Mouse (Mus musculus): ENCODE results near the gene Mcf2l. TPM values are rescaled to one million over a fixed set of nuclear protein-coding genes. Genes with fewer than 3 reads are reported as not detected.

The Mcf2l gene
- total and polyA plus RNA-seq, 2 experiments from 2014 or later, result 94.1 to 298 TPM

DNA sequence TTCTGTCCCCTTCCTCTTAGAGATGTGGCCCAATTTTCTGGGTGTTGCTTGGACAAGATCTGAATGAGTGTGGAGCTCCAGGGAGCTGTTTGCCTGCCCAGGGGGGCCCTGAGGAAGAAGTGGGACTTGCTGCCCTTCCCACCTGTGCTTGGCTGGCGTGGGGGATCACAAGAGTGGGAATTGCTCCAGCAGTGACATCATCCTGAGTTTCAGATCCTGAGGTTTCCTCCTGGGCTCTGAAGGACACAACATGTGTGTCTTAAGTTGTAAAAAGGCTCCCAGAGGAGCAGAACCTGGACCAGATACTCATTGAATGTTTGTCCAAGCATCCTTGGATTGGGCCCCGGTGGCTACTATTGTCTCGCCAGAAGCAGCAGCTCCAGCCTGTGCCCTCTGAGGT is 43.4 kb downstream of the Mcf2l start:
- H3K4me1 ChIP-seq (ENCODE audit: insufficient read depth, low read length), result peaks cover 15% of the 10 kb centered on the region
- peak overlapping the region; percentile 69 for H3K9ac ChIP-seq (replicated peaks; ENCODE audit: low read length)
- H3K4me2 ChIP-seq (ENCODE audit: low read depth, low read length), result peak overlapping the region; percentile 85
- no peak for ATAC-seq
- no peaks in the 10 kb centered on the region for H3K27me3 ChIP-seq (ENCODE audit: insufficient read depth, low read length)
- peak overlapping the region; percentile 82; the same call in 1 of the 2 replicates for H3K27ac ChIP-seq
- WGBS, result 58% methylated on average over 3 of the region's 3 CpGs
- peak overlapping the region; percentile 54 for H3K4me3 ChIP-seq (ENCODE audit: low read length)
- no peaks in the 10 kb centered on the region for H3K9me3 ChIP-seq (ENCODE audit: low read length)
- no peaks in the 10 kb centered on the region for H3K36me3 ChIP-seq (ENCODE audit: insufficient read depth, low read length)
- DNase-seq (ENCODE audit: low spot score), result no peak
- TF ChIP-seq CTCF (IDR thresholded peaks at IDR 0.05; ENCODE audit: low read depth), result no peak

DNA sequence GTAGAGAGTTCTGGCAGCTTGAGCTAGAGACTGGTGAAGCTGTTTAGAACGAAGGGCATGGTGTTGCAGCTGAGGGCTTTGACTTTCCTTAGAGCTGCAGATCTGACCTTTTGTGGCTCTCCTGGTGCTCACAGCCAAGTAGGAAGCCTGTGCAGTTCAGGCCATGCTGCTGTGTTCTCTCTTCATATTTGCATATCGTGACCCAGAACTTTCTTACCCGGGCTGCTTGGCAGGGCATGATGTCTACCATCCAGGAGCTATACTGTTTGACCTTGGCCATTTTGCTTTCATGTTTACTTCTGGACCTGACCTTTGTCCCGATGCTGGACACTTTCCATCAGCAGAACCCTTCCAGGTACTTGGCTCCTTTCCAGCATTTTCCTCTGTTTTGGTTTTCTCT is 44.2 kb downstream of the Mcf2l start:
- peak overlapping the region; percentile 69 for H3K9ac ChIP-seq (replicated peaks; ENCODE audit: low read length)
- no peak for TF ChIP-seq CTCF (IDR thresholded peaks at IDR 0.05; ENCODE audit: low read depth)
- WGBS, result 84% methylated on average over 4 of the region's 4 CpGs

DNA sequence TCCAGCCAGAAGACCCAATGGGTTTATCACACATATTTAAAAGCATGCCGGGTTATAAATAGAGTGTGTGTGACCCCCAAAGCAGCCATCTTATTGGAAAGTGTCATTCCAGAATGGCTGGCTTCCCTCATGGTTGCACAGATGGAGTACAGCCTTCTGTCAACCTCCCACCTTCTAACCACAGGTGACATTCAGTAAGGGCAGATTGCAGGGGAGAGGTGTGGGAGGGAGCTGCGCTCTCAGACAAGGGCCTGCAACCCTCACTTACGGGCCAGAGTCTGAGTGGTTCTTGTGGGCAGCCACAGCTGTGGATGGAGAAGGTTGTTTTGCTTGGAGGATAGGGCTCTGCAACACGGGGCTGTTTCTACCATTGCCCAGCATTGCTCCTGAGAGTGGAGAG is 47.0 kb downstream of the Mcf2l start:
- Histone ChIP-seq H3K27me3 (ENCODE audit: insufficient read depth, low read length) (no peaks in the 10 kb centered on the region), H3K36me3 (ENCODE audit: insufficient read depth, low read length) (no peaks in the 10 kb centered on the region), H3K9ac (replicated peaks; ENCODE audit: low read length) (no peak overlapping the region), H3K4me2 (ENCODE audit: low read depth, low read length) (no peak overlapping the region), H3K4me1 (ENCODE audit: insufficient read depth, low read length) (peaks cover 8% of the 10 kb centered on the region), H3K9me3 (ENCODE audit: low read length) (no peaks in the 10 kb centered on the region), H3K27ac (no peak overlapping the region), H3K4me3 (ENCODE audit: low read length) (no peak overlapping the region)
- DNase-seq (ENCODE audit: low spot score) (no peak), ATAC-seq (no peak)
- 81% methylated on average over 4 of the region's 4 CpGs for WGBS
- no peak for TF ChIP-seq CTCF (IDR thresholded peaks at IDR 0.05; ENCODE audit: low read depth)

More for the DNA sequence above, 44.2 kb downstream of the Mcf2l start:
- Histone ChIP-seq H3K27me3 (ENCODE audit: insufficient read depth, low read length) (no peaks in the 10 kb centered on the region), H3K4me3 (ENCODE audit: low read length) (peak overlapping the region; percentile 54), H3K4me2 (ENCODE audit: low read depth, low read length) (peak overlapping the region; percentile 85), H3K9me3 (ENCODE audit: low read length) (no peaks in the 10 kb centered on the region), H3K27ac (peak overlapping the region; percentile 82; the same call in 1 of the 2 replicates), H3K36me3 (ENCODE audit: insufficient read depth, low read length) (no peaks in the 10 kb centered on the region), H3K4me1 (ENCODE audit: insufficient read depth, low read length) (peaks cover 15% of the 10 kb centered on the region)
- ATAC-seq, result no peak
- no peak for DNase-seq (ENCODE audit: low spot score)

DNA sequence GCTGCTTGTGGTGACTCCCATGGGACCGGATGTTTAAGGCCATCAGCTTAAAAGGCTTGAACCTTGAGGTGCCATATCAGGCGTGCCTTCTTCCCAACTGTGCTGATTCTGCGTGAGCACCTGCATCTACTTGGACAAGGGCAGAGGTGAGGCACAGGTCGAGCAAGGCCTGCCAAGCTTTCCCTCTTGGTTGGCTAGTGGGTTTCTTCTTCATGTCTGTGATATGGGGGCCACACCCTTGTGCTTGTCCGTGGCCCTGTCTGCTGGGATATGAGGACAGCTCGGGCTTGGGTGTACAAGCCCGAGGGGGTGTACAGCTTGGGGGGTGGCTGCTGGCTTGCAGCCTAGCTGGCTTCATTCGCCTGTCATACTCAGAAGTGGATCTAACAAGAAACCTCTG is 51.4 kb downstream of the Mcf2l start:
- H3K36me3 ChIP-seq (ENCODE audit: insufficient read depth, low read length), result no peaks in the 10 kb centered on the region
- no peak for TF ChIP-seq CTCF (IDR thresholded peaks at IDR 0.05; ENCODE audit: low read depth)
- H3K4me2 ChIP-seq (ENCODE audit: low read depth, low read length), result no peak overlapping the region
- ATAC-seq, result no peak
- no peaks in the 10 kb centered on the region for H3K4me1 ChIP-seq (ENCODE audit: insufficient read depth, low read length)
- no peak overlapping the region for H3K9ac ChIP-seq (replicated peaks; ENCODE audit: low read length)
- no peak overlapping the region for H3K4me3 ChIP-seq (ENCODE audit: low read length)
- no peak overlapping the region for H3K27ac ChIP-seq
- no peaks in the 10 kb centered on the region for H3K9me3 ChIP-seq (ENCODE audit: low read length)
- H3K27me3 ChIP-seq (ENCODE audit: insufficient read depth, low read length), result no peaks in the 10 kb centered on the region
- DNase-seq (ENCODE audit: low spot score), result no peak
- WGBS, result 90% methylated on average over 8 of the region's 8 CpGs

DNA sequence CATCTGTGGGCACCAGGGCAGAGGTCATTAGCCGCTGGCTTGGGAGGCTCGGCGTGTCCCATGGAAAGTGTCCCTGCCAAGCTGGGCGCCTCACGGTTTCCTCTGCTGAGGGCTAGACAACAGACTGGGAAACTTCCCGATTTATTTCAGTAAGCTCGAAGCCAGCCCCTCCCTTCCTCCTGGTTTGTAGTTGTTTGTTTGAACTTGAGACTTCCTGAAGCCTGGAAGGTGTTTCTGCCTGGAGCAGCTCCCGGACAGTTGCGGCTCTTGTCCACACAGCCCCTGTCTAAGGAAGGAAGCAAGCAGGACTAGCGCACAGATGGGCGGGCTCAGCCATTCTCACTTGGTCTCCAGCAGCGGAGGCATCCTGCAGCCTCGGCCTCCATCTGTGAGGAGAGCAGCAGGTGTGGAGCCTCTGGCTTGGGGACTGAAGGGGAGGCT is 52.4 kb downstream of the Mcf2l start:
- Histone ChIP-seq H3K36me3 (ENCODE audit: insufficient read depth, low read length) (no peaks in the 10 kb centered on the region), H3K27ac (no peak overlapping the region; the same call in 1 of the 2 replicates), H3K4me2 (ENCODE audit: low read depth, low read length) (0 out of 2 replicates have a peak overlapping the region, but pooled peaks have one; percentile 7), H3K27me3 (ENCODE audit: insufficient read depth, low read length) (no peaks in the 10 kb centered on the region), H3K9ac (replicated peaks; ENCODE audit: low read length) (no peak overlapping the region), H3K9me3 (ENCODE audit: low read length) (no peaks in the 10 kb centered on the region), H3K4me3 (ENCODE audit: low read length) (no peak overlapping the region), H3K4me1 (ENCODE audit: insufficient read depth, low read length) (no peaks in the 10 kb centered on the region)
- 49% methylated on average over 13 of the region's 13 CpGs for WGBS
- DNase-seq (ENCODE audit: low spot score) (no peak), ATAC-seq (peak; percentile 11; the same call in 1 of the 2 replicates)
- TF ChIP-seq CTCF (IDR thresholded peaks at IDR 0.05; ENCODE audit: low read depth), result no peak

DNA sequence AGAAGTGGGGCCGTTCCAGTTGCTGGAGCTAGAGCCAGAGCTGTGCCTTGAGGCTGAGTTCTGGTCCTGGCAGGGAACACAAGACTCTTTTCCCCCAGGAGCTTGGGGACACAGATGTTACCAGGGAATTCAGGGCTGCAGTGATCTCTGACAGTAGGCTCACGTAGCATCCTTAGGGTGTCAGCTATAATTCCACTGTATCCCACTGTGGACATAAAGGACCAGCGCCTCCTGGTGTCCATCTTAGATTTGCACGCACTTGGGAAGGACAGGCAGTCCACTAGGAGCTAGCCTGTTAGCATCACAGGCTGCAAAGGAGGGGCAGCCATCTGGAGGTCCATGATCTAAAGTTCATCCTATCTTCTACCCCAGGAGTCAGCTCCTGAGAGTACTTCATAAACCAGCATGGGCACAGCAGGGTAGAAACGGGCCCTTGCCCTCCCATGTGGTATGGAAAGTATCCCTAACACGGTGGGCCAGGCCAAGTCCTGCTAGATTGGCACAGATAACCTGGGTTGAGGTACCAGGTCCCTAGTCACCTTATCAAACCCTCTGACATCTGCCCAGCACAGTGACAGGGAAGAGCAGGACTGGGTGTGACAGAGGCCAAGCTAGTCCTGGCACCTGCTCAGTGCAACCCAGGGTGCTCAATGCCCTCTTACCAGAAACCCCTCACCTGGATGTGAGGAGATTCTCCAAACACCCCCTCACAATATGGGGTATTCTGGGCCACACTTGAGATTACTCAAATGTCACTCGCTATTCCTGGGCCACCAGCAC is 53.8 kb downstream of the Mcf2l start:
- Histone ChIP-seq H3K36me3 (ENCODE audit: insufficient read depth, low read length) (no peaks in the 10 kb centered on the region), H3K27me3 (ENCODE audit: insufficient read depth, low read length) (no peaks in the 10 kb centered on the region), H3K4me3 (ENCODE audit: low read length) (no peak overlapping the region), H3K4me2 (ENCODE audit: low read depth, low read length) (peak overlapping the region; percentile 30; the same call in 1 of the 2 replicates), H3K4me1 (ENCODE audit: insufficient read depth, low read length) (no peaks in the 10 kb centered on the region), H3K9me3 (ENCODE audit: low read length) (no peaks in the 10 kb centered on the region), H3K27ac (peak overlapping the region; percentile 34; the same call in 1 of the 2 replicates), H3K9ac (replicated peaks; ENCODE audit: low read length) (no peak overlapping the region)
- DNase-seq (ENCODE audit: low spot score) (peak; percentile 80), ATAC-seq (peak; percentile 60)
- TF ChIP-seq CTCF (IDR thresholded peaks at IDR 0.05; ENCODE audit: low read depth), result peak; percentile 86
- WGBS, result 56% methylated on average over 7 of the region's 7 CpGs

DNA sequence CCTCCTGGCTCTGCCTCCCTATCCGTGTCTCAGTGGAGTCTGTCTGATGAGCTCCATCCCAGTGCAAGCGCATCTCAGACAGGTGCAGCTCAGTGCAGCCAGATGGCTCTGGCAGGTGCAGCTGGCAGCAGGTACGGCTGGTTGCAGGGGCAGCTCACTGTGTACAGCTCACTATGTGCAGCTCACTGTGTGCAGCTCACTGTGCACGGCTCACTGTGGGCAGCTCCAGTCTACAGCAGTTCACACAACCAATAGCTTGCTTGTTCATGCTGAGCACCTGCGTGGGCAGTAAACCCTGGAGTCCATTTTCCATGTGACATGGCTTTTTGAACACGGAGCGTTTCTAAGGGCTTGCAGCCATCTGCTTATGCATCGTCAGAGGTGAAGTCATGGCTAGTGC is 54.4 kb downstream of the Mcf2l start:
- Histone ChIP-seq H3K36me3 (ENCODE audit: insufficient read depth, low read length) (no peaks in the 10 kb centered on the region), H3K4me2 (ENCODE audit: low read depth, low read length) (peak overlapping the region; percentile 30; the same call in 1 of the 2 replicates), H3K9me3 (ENCODE audit: low read length) (no peaks in the 10 kb centered on the region), H3K27ac (0 out of 2 replicates have a peak overlapping the region, but pooled peaks have one; percentile 12), H3K4me1 (ENCODE audit: insufficient read depth, low read length) (no peaks in the 10 kb centered on the region), H3K9ac (replicated peaks; ENCODE audit: low read length) (no peak overlapping the region), H3K27me3 (ENCODE audit: insufficient read depth, low read length) (no peaks in the 10 kb centered on the region), H3K4me3 (ENCODE audit: low read length) (no peak overlapping the region)
- no peak for ATAC-seq
- WGBS, result 63% methylated on average over 8 of the region's 8 CpGs
- no peak for DNase-seq (ENCODE audit: low spot score)
- TF ChIP-seq CTCF (IDR thresholded peaks at IDR 0.05; ENCODE audit: low read depth), result no peak

Data from hindbrain, postnatal 0 days (tissue).